Mouse (Mus musculus) urinary bladder, postnatal 4 days (tissue): ENCODE measurements around the gene S1pr4.

ENCODE experiments used
- DNase-seq, 2 experiments: peaks; one replicate each; pipeline ENCODE4 v3.0.0; 2021 to 2022; ENCODE audit warnings: low spot score in 2 of 2

The S1pr4 gene

DNA sequence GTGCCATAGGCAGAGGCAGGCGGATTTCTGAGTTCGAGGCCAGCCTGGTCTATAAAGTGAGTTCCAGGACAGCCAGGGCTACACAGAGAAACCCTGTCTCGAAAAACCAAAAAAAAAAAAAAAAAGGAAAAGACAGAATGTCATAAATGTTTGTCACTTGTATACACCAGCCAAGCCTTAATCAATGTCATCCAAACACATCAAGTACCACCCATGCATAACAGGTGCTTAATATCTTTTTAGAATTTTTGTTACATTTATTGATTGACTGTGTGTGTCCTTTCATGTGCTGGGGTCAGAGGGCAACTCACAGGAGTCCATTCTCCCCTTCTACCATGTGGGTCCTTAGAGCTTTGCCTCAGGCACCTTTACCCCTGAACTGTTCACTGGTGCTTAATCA is at the start of gene S1pr4:
TSS of gene S1pr4 (minus strand) at position 101 of the 400 bp plus-strand sequence.
- no peak for DNase-seq

DNA sequence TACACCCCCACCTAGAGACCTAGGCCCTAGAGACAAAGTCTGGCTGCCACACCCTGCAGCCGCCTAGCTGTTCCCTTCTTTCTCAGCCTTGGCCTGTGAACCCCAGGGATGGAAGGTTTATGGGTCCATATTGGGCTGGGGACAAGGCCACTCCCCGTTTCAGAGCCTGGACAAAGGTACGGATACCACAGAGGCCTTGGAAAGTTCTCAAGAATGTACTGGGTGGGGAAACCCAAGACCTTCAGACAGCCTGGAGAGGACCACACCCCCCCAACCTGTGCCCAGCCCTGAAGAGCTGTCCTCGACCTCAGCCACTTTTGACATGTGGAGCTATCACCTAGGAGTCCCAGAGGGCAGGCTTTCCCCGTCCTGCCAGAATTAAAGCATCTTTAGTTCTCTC is 49.0 kb upstream of the S1pr4 start:
- DNase-seq: no peak

DNA sequence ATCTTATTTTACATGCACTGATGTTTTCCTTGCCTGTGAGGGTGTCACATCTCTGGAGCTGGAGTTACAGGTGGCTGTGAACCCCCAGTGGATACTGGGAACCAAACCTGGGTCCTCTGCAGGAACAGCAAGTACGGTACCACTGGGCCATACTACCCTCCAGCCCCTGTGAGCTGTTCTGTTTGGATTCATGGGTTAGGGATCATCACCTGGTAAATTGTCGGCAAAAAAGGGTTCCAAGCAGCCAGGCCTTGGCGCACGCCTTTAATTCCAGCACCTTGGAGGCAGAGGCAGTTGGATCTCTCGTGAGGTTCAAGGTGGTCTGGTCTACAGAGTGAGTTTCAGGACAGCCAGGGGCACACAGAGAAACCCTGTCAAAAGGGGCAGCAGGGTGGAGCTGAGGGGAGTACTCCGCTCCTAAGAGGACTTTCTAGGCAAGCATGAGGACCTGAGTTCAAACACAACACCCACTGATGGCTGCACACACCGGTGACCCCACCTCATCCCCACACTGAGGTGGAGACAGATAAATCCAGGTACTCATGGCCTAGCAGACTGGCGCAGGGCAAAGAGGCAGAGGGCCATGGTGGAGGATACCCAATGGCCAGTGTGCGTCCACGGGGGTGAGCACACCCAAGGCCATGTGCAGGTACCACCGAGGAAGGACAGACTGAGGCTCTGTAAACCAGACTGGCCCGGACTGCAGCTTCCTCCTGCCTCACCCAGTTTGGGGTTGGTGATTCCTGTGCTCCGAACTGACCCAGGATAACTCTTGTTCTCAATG is 47.0 kb upstream of the S1pr4 start:
- DNase-seq: no peak

DNA sequence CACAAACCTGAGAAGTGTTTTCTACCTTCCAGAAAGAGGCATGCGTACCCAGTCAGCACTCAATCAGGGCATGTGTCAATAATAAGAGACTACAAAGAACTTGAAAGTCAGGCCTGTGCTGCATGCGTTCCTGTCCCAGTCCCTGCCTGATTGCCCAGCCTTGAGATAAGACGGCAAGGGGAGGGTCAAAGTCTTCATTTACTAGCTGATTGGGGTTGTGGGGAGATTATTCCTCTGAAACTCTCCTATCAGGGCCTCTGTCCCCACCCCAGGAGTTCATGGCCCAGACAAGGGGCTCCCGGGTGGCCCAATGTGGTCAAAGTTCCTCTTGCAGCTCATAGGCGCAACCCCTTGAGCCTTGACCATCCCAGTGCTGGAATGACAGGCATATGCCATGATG is 46.4 kb upstream of the S1pr4 start:
- DNase-seq: no peak

DNA sequence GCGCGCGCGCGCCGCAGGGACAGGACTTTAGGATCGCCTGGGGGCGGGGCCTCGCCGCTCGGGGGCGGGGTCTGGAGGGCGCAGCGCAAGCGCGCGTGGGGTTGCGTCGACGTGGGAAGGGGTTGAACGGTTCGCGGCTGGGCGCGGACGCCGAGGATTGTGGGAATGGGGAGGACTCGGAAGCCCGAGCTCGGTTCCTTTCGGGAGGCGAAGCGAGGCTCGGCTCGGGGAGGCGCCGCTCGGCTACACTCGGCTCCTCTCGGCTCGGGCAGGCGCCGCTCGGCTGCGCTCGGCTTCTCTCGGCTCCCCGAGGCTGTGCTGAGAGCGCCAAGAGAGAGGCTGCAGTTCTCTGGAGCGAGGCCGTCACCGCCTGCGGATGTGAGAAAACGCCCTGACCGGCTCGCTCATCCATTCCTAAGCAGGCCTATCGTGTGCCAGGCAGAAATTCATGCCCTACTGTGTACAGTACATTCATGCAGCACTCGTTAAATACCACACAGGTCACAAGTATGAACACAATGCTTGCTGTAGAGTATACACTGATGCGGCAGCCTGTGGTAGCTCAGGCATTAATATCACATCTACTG is 45.3 kb upstream of the S1pr4 start, which contains the start of gene Gna11:
TSS of gene Gna11 (minus strand) at position 30 of the 587 bp plus-strand sequence.
- DNase-seq: peak; percentile 100

DNA sequence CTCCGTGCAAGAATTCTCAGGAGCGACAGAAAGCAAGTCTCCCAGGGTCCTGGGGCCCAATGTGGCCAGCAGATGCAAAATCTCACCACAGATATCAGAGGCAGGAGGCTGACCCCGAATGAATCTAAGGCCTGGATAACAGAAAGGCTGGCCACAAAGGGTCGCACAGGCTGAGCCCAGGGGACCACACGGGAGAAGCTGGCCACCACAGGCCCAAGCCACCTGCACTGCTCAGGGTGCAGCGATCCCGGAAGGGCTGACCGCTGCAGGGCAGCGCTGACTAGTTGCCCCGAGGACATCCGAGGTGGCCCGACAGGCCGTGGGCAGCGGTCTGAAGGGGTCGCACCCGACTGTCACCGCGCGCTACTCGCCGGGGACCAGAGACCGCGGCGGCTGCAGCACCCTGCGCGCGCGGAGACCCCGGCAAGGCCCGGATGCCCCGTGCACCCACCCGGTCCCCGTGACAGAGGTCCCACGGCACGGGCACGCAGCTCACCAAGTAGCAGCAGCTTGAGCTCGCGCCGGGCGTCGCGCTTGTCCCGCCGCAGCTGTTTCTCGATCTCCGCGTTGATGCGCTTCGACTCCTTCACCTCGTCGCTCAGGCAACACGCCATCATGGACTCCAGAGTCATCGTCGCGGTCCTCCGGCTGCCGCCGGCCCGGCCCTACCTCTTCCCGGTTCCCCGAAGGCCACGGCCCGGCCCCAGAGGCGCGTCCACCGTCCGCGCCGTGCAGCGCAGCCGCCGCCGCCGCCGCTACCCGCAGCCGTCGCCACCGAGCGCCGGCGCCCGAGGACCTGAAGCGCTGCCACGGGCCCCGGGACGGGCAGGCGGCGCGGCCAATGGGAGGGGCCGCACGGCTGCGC is 44.6 kb upstream of the S1pr4 start:
- DNase-seq: no peak

DNA sequence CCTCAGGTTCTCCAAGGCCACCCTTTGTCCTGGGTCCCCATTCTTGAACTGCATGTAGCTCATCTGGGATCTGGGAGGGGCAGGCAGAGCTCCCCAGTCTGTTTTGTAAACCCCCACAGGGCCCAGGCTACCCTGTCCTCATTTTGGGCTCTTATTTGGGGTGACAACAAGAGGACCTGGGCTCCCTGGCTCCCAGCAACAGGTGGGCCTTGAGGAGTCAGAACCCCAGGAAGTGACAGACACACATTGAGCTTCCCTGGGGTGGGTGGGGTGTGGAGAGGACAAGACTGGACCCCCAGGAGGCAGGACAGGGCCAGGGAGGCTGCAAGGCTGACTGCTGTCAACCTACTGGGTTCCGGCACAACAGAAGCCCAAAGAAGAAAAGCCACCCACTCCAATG is 43.7 kb upstream of the S1pr4 start:
- DNase-seq: no peak

DNA sequence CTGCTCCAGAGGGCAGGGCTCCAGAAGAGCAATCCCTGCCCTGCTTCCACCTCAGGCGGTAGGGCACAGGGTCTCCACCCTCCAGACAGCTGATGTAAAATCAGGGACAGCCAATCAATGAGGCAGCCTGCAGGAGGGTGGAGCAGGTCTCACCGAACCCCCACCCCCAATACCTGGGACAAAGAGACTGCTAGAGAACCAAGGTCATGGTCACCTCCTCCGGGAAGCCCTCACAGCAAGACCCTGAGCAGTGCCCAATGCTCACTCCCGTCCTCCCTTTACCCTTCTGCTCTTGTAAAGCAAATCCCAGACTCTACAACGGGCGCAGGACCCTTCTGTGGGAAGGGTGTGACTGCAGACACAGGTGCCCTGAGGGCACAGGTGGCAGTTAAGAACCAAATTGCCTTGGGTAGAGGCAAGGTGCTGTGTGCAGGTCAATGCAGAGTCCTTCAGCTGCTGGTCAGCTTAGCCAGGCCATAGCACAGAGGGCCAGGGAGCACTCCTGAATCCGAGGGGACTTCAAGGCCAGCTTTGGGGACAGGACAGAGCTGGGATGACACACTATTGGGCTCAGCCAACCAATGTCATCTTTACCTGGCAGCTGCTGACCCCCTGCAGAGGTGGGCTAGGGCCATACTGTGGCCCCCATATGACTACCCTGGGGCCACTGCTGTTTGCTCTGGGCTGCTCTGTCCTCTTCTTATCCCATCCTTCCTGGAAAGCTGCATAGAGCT is 43.0 kb upstream of the S1pr4 start:
- DNase-seq: no peak

DNA sequence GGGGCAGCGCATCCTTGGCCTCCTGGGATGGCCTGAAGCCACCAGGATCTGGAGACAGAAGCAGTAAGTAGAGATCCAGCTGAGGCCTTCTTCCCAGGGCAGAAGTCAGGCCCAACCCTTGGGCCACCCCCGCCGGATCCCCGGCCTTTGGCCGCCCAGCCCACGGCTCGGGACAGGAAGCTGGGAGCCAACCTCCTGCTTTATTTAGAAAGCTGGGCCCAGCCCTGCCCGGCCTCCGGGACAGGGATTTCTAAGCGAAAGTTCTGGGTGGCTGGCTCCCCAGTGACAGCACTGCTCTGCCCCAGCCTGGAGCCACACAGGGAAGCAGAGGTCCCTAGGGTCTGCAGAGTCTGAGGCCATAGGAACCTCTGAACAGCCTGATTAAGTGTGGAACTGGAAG is 41.9 kb upstream of the S1pr4 start:
- no peak for DNase-seq

DNA sequence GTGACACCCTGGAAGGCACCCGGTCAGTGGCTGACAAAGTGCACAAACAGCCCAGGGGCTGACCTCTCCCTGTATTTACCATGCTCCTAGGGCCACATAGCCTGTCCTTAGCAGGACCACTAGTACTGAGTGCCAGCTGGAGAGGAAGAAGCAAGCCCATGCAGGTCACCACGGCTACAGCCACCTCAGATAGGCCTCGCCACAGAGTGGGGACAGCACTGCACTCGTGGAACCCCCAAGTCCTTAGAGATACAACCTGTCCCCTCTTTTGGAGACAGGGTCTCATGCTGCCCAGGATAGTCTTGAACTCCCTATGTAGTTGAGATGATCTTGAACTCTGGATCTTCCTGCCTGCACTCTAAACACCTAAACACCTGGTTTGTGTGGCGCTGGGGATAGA is 41.4 kb upstream of the S1pr4 start:
- DNase-seq: no peak

DNA sequence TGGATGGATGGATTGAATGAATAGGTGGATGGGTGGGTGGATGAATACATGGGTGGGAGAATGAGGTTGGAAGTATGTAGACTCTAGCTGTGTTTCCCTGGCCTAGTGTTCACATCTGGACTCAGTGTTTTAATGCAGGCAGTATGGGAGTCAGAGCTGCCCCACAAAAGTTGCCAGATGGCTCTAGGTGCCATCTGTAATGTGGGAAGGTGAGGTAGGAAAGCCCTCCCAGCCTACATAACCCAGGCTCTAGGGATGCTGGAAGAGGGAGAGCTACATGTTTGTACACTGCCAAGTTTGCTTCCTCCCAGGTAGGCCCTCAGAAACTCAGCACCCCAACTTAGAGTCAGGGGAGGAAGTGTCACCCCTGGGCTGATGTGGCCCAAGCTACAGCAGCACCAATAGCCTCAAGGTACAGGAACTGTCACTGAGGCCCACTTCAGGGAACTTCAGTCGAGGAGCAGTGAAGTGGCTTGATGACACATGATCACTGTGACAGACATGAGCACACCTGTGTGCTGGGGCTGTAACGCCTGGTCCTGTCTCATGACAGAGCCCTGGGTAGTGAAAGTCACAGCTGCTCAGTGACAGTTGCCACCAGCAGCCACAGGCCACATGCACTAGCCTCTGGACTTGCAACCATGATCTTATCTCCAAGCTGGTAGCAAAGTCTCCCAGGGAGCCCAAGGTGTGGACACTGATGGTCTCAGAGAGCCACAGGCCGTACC is 38.6 kb upstream of the S1pr4 start:
- no peak for DNase-seq

DNA sequence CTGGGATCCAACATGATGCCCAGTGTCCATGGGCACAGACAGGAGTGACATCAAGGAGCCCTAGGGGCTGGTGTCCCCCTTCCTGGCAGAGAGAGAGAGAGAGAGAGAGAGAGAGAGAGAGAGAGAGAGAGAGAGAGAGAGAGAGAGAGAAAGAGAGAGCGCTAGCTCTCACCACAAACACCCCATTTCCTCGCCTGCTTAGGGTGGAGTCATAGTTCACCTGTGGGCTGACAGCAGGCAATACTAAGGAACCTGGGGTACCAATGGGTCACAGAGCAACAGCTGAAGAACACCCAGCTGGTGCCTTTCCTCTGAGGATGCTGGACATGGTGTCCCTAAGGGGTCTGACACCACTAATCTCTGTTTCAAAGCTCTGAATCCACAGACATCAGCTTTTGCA is 37.5 kb upstream of the S1pr4 start:
- DNase-seq: no peak

DNA sequence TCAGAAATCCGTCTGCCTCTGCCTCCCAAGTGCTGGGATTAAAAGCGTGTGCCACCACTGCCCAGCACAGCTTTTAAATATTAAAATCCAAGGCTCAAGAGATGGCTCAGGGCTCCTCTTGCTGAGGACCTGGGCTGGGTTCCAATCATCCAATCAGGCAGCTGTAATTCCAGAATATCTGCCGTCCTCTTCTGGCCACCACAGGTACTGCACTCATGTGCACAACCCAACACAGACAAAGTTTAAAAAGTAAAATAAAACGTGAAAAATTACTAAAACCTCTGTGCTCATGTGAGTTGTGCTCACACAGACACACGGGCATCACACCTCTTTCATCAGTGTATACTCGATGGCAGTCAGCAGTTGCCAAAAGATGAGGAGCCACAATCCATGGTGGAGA is 36.8 kb upstream of the S1pr4 start:
- no peak for DNase-seq

DNA sequence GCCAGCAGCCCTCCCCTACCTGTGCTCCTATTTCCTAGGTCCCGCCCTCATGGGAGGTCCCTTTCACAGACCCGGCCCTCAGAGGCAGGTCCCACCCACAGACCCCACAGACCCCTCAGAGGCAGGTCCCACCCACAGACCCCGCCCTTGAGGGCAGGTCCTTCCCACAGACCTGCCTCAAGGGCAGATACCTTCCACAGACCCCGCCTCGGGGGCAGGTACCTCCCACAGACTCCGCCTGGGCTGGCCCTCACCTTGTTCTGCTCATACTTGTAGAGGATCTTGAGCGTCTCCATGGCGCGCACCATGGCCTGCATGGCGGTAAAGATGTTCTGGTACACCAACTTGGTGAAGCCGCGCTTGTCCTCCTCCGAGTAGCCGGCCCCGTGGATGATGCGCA is 34.9 kb upstream of the S1pr4 start:
- no peak for DNase-seq

DNA sequence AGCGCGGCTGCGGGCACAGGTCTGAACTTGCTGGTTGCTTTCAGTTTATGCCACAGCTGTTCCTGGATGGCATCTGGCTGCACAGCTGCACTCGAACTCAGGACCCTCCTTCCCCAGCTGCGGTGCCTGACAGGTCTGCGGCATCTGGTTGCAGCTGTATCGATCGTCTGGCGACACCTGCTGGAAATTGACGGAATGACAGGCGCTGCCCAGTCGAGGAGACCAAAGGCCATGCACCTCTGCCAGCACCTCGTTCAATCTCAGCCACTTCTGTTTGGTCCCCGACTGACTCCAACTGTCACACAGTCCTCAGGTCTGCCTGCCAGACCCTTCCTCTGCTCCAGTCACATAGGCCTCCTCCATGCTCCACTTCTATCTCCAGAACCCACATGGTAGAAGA is 26.8 kb upstream of the S1pr4 start:
- peak; percentile 66 to 88 for DNase-seq

DNA sequence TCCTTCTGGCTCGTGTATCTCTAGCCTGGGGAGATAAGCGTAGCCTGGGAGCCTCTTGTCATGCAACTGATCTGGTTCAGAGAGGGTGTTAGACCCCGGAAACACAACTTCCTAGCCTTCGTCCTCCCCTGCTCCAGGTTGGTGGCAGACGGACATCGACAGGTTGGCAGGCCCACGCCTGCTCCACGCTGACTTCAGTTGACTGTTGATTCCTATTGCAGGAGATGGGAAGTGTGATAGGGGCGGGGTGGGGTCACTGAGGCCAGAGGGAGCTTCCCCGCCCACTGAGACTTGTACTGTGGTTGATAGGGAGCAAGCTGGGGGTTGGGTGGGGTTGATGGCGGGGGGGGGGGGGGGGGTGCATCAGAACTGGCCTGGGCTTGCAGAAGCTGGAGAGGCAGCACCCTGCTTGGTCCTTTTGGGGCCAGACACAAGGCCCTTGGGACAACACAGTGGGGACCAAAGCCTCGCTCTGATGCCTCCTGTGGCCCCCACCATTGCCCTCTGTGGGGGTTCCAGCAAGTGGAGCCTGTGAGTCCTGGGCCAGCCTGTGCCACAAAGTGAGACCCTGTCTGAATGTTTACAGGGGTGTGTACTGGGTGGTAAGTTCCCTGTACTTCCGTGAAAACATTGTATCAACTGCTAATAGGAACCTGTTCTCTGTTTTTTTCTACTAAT is 25.2 kb upstream of the S1pr4 start:
- no peak for DNase-seq

DNA sequence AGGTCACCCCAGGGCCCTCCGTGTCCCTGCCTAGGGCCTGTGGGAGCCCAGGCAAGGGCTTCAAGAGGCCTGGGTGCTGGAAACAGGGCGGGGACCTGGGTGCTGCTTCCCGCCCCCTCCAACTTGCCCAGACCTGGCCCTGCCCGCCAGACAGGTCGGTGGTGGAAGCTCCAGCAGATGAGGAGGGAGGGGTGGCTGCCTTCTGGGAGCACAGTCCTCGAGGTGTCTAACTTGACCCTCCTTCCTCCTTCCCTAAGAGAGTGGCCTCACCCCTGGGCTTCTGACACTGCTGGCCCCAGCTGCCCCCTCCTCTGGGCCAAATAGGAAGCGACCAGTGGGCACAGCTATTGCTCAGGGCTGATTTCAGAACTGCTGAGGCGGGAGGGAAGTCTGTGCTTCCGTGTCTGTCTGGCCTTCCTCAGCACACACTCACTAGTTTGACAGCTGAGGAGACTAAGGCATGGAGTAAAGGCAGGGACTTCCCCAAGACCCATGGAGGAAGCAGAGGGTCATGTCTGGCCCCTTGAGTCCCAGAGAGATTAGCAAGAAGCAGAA is 24.2 kb upstream of the S1pr4 start, which contains the start of gene Gna15:
TSS of gene Gna15 (minus strand) at position 175 of the 555 bp plus-strand sequence.
- peak in 1 of 2 experiments; percentile 56 for DNase-seq

DNA sequence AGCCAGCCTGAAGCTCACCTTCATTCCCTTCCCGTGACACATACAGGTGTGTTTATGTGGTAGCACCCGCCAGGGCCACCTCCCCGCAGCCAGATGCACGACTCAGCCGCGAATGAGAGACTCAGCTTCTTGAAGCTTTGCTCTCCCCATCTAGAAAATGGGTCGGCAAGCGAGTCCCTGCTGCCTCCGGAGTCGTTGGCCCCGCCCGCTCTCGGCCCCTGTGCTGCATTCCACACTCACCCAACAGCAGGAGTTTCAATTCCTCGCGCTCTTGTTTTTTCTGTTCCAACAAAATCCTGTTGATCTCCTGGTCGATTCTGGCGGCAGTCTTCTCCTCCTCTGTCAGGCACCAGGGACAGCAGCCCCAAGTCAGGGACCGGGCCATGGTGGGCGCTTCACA is 23.6 kb upstream of the S1pr4 start:
- DNase-seq: no peak

DNA sequence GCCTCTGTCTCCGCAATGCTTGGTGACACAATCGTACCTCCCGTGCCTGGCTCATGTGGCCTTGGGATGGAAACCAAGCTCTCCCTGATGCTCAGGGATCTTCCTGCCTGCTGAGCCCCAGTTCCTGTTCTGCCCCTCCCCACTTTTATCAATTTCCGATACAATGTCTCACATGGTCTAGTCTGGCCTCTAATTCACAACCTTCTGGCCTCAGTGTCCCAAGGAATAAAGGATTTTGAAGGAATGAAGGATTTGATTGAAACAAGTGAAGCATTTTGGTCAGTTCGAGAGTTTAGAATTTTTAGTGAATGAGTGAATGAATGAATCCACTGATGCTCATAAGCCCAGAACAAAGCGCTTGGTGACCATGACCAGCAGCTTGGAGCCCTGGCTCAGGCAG is 23.2 kb upstream of the S1pr4 start:
- DNase-seq: no peak

DNA sequence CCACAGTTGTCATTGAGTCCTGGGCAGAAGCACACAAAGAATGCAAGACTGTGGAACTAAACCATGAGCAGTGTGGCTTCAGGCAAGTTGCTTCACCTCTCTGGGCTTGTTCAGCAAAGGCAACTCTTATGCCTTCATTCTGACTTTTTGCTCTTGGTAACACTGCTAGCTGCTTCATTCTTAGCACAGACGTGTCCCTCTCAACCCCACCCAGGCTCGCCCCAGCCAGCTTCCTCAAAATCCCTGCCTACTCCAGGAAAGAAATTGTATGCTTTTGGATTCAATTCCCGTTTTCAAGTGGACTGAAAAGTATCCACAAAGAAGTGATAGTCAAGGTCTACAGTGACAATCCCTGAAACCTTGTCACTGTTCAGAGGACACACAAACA is 20.0 kb upstream of the S1pr4 start:
- DNase-seq: no peak
